Mouse (Mus musculus) thymus, adult 2 months (tissue): ENCODE data around the gene Zswim7.

ENCODE experiments used
- CTCF ChIP-seq: fragments of 200-500 bp; IDR thresholded peaks from 2 replicates; pipeline ENCODE4 v1.5.1; 2012; ENCODE audit warnings: mild to moderate bottlenecking, control low read depth, low read length, moderate library complexity, borderline replicate concordance; ENCODE audit not compliant: control insufficient read depth, poor library complexity, insufficient read depth; ENCODE audit errors: extremely low read depth
- POLR2A ChIP-seq: fragments of 200-500 bp; IDR thresholded peaks from 2 replicates; pipeline ENCODE4 v1.6.1; 2012; ENCODE audit warnings: mild to moderate bottlenecking, low read length, control low read depth, moderate library complexity; ENCODE audit not compliant: control insufficient read depth, poor library complexity, insufficient read depth; ENCODE audit errors: extremely low read depth

- TF ChIP-seq CTCF (peak; percentile 41; the same call in 1 of the 2 replicates), POLR2A (no peak)
Measured at GRCm38 (mm10) chr11:62278027-62278426, 3.1 kb downstream of the Zswim7 start.
